Mouse (Mus musculus) midbrain, embryonic 12.5 days (tissue): ENCODE measurements around the gene Miga2. TPM values are rescaled to one million over a fixed set of nuclear protein-coding genes. Genes with fewer than 3 reads are reported as not detected.

ENCODE experiments used
- ATAC-seq: fragments of 200-750 bp; cut with Nextera tagmentation; 2 replicates; pipeline ENCODE4 v1.8.0; 2017; ENCODE audit warnings: low read depth, moderate TSS enrichment, moderate library complexity; ENCODE audit not compliant: low FRiP score
- H3K27ac ChIP-seq: fragments of 300-500 bp; sonication (generic); replicated peaks from 2 replicates; pipeline ENCODE4 v1.5.1; 2016; ENCODE audit warnings: mild to moderate bottlenecking
- H3K27me3 ChIP-seq: fragments of 300-500 bp; sonication (generic); 2 replicates; pipeline ENCODE4 v1.6.1; 2016; ENCODE audit warnings: mild to moderate bottlenecking
- H3K36me3 ChIP-seq: fragments of 300-500 bp; sonication (generic); 2 replicates; pipeline ENCODE4 v1.6.1; 2016
- H3K4me1 ChIP-seq: fragments of 300-500 bp; sonication (generic); 2 replicates; pipeline ENCODE4 v1.6.1; 2016
- H3K4me2 ChIP-seq: fragments of 300-500 bp; sonication (generic); replicated peaks from 2 replicates; pipeline ENCODE4 v1.6.1; 2016; ENCODE audit warnings: mild to moderate bottlenecking, moderate library complexity
- H3K4me3 ChIP-seq: fragments of 300-500 bp; sonication (generic); 2 replicates; pipeline ENCODE4 v1.5.1; 2016; ENCODE audit warnings: mild to moderate bottlenecking
- H3K9ac ChIP-seq: fragments of 300-500 bp; sonication (generic); replicated peaks from 2 replicates; pipeline ENCODE4 v1.6.1; 2016; ENCODE audit warnings: mild to moderate bottlenecking, moderate library complexity
- H3K9me3 ChIP-seq: fragments of 300-500 bp; sonication (generic); 2 replicates; pipeline ENCODE4 v1.6.1; 2016; ENCODE audit warnings: mild to moderate bottlenecking
- WGBS: fragments of 180-500 bp; shearing (Covaris S2); methylation state at CpG from one replicate; pipeline ENCODE4 v1.1.7; 2016; 5-methylcytosine and 5-hydroxymethylcytosine counted together
- polyA plus RNA-seq: library from polyadenylated mRNA; unstranded; fragments of >200 nt; fragmentation: Nextera tagmentation; extraction: Ambion mirVana; gene quantifications from 2 replicates; pipeline ENCODE4 v1.2.1, GENCODE M21; 2016

Gene Miga2
- polyA plus RNA-seq, 1 experiment from 2014 or later = 30.4 TPM

GRCm38 (mm10) chr2:30362865-30363264 lies 1.2 kb upstream of the Miga2 start:
- no peak for ATAC-seq
- H3K27ac ChIP-seq = no peak overlapping the region
- 75% methylated on average over 5 of the region's 5 CpGs for WGBS
- H3K36me3 ChIP-seq = peaks cover 8% of the 10 kb centered on the region
- no peak overlapping the region for H3K4me3 ChIP-seq
- H3K9me3 ChIP-seq = no peaks in the 10 kb centered on the region
- no peak overlapping the region for H3K9ac ChIP-seq
- H3K4me2 ChIP-seq = no peak overlapping the region
- peaks cover 24% of the 10 kb centered on the region for H3K4me1 ChIP-seq
- no peaks in the 10 kb centered on the region for H3K27me3 ChIP-seq

- ATAC-seq = no peak
- Histone ChIP-seq H3K27ac (no peak overlapping the region), H3K4me1 (peaks cover 14% of the 10 kb centered on the region), H3K4me3 (peak overlapping the region; percentile 83), H3K4me2 (peak overlapping the region; percentile 94), H3K9ac (peak overlapping the region; percentile 81), H3K36me3 (peaks cover 34% of the 10 kb centered on the region), H3K9me3 (no peaks in the 10 kb centered on the region), H3K27me3 (no peaks in the 10 kb centered on the region)
- 88% methylated on average over 2 of the region's 2 CpGs for WGBS
These were observed 1.4 kb downstream of the Miga2 start for GRCm38 (mm10) chr2:30365281-30366069.

GRCm38 (mm10) chr2:30366203-30366602 lies 2.2 kb downstream of the Miga2 start:
- peaks cover 41% of the 10 kb centered on the region for H3K36me3 ChIP-seq
- H3K4me2 ChIP-seq = no peak overlapping the region
- H3K27ac ChIP-seq = no peak overlapping the region
- peaks cover 14% of the 10 kb centered on the region for H3K4me1 ChIP-seq
- no peak overlapping the region for H3K4me3 ChIP-seq
- no peaks in the 10 kb centered on the region for H3K27me3 ChIP-seq
- H3K9ac ChIP-seq = no peak overlapping the region
- WGBS = 80% methylated on average over 5 of the region's 5 CpGs
- no peak for ATAC-seq
- no peaks in the 10 kb centered on the region for H3K9me3 ChIP-seq

- no peak overlapping the region for H3K27ac ChIP-seq
- H3K36me3 ChIP-seq = peaks cover 87% of the 10 kb centered on the region
- WGBS = 98% methylated on average over 8 of the region's 8 CpGs
- H3K4me2 ChIP-seq = no peak overlapping the region
- no peak overlapping the region for H3K9ac ChIP-seq
- ATAC-seq = no peak
- no peaks in the 10 kb centered on the region for H3K4me1 ChIP-seq
- no peaks in the 10 kb centered on the region for H3K27me3 ChIP-seq
- no peaks in the 10 kb centered on the region for H3K9me3 ChIP-seq
- H3K4me3 ChIP-seq = no peak overlapping the region
These were observed 7.5 kb downstream of the Miga2 start for GRCm38 (mm10) chr2:30371544-30371943.

- Histone ChIP-seq H3K4me2 (no peak overlapping the region), H3K9ac (no peak overlapping the region), H3K36me3 (peaks cover 91% of the 10 kb centered on the region), H3K4me1 (no peaks in the 10 kb centered on the region), H3K4me3 (no peak overlapping the region), H3K27me3 (no peaks in the 10 kb centered on the region), H3K27ac (no peak overlapping the region), H3K9me3 (no peaks in the 10 kb centered on the region)
- WGBS = 95% methylated on average over 5 of the region's 5 CpGs
- ATAC-seq = no peak
These were observed 8.7 kb downstream of the Miga2 start for GRCm38 (mm10) chr2:30372726-30373125.

- Histone ChIP-seq H3K4me3 (no peak overlapping the region), H3K9me3 (no peaks in the 10 kb centered on the region), H3K27me3 (no peaks in the 10 kb centered on the region), H3K36me3 (peaks cover 90% of the 10 kb centered on the region), H3K4me2 (no peak overlapping the region), H3K27ac (no peak overlapping the region), H3K4me1 (no peaks in the 10 kb centered on the region), H3K9ac (no peak overlapping the region)
- ATAC-seq = no peak
- WGBS = 95% methylated on average over 10 of the region's 10 CpGs
These were observed 11.9 kb downstream of the Miga2 start for GRCm38 (mm10) chr2:30375893-30376292.

GRCm38 (mm10) chr2:30377721-30378120 lies 13.7 kb downstream of the Miga2 start:
- no peak overlapping the region for H3K27ac ChIP-seq
- no peak overlapping the region for H3K4me2 ChIP-seq
- no peak overlapping the region for H3K9ac ChIP-seq
- no peaks in the 10 kb centered on the region for H3K4me1 ChIP-seq
- H3K9me3 ChIP-seq = no peaks in the 10 kb centered on the region
- peaks cover 90% of the 10 kb centered on the region for H3K36me3 ChIP-seq
- WGBS = 92% methylated on average over 5 of the region's 5 CpGs
- no peaks in the 10 kb centered on the region for H3K27me3 ChIP-seq
- no peak overlapping the region for H3K4me3 ChIP-seq
- no peak for ATAC-seq

- H3K4me3 ChIP-seq = no peak overlapping the region
- no peak for ATAC-seq
- H3K4me2 ChIP-seq = no peak overlapping the region
- 91% methylated on average over 7 of the region's 7 CpGs for WGBS
- H3K9me3 ChIP-seq = no peaks in the 10 kb centered on the region
- H3K27ac ChIP-seq = no peak overlapping the region
- no peak overlapping the region for H3K9ac ChIP-seq
- H3K36me3 ChIP-seq = peaks cover 90% of the 10 kb centered on the region
- H3K27me3 ChIP-seq = no peaks in the 10 kb centered on the region
- H3K4me1 ChIP-seq = no peaks in the 10 kb centered on the region
These were observed 15.3 kb downstream of the Miga2 start for GRCm38 (mm10) chr2:30379307-30379706.

- Histone ChIP-seq H3K4me3 (no peak overlapping the region), H3K4me2 (no peak overlapping the region), H3K36me3 (peaks cover 97% of the 10 kb centered on the region), H3K9ac (no peak overlapping the region), H3K9me3 (no peaks in the 10 kb centered on the region), H3K4me1 (no peaks in the 10 kb centered on the region), H3K27me3 (no peaks in the 10 kb centered on the region), H3K27ac (no peak overlapping the region)
- 90% methylated on average over 10 of the region's 10 CpGs for WGBS
- ATAC-seq = no peak
These were observed 16.7 kb downstream of the Miga2 start for GRCm38 (mm10) chr2:30380564-30381376.

GRCm38 (mm10) chr2:30381377-30381725 lies 17.3 kb downstream of the Miga2 start:
- Histone ChIP-seq H3K4me3 (no peak overlapping the region), H3K4me2 (no peak overlapping the region), H3K36me3 (peaks cover 97% of the 10 kb centered on the region), H3K9ac (no peak overlapping the region), H3K4me1 (no peaks in the 10 kb centered on the region), H3K27ac (no peak overlapping the region), H3K9me3 (no peaks in the 10 kb centered on the region), H3K27me3 (no peaks in the 10 kb centered on the region)
- no peak for ATAC-seq
- WGBS = 95% methylated on average over 4 of the region's 4 CpGs

GRCm38 (mm10) chr2:30384814-30385213 lies 20.8 kb downstream of the Miga2 start:
- WGBS = 86% methylated on average over 5 of the region's 5 CpGs
- Histone ChIP-seq H3K4me1 (no peaks in the 10 kb centered on the region), H3K4me3 (no peak overlapping the region), H3K4me2 (no peak overlapping the region), H3K36me3 (peaks cover 64% of the 10 kb centered on the region), H3K9me3 (no peaks in the 10 kb centered on the region), H3K27me3 (no peaks in the 10 kb centered on the region), H3K27ac (no peak overlapping the region), H3K9ac (no peak overlapping the region)
- ATAC-seq = no peak

- 91% methylated on average over 4 of the region's 4 CpGs for WGBS
- H3K4me1 ChIP-seq = no peaks in the 10 kb centered on the region
- ATAC-seq = no peak
These were observed 21.6 kb downstream of the Miga2 start for GRCm38 (mm10) chr2:30385591-30385990.

More at GRCm38 (mm10) chr2:30385591-30385990, 21.6 kb downstream of the Miga2 start:
- Histone ChIP-seq H3K4me3 (no peak overlapping the region), H3K9ac (no peak overlapping the region), H3K36me3 (peaks cover 57% of the 10 kb centered on the region), H3K27ac (no peak overlapping the region), H3K4me2 (no peak overlapping the region), H3K27me3 (no peaks in the 10 kb centered on the region), H3K9me3 (no peaks in the 10 kb centered on the region)
